16 mouse cellular contexts compared by ENCODE assay signal in genomic region chr8:12513042-12513441, GRCm38 (mm10). TPM values are rescaled to one million over a fixed set of nuclear protein-coding genes. Genes with fewer than 3 reads are reported as not detected.
DNase-seq lines count a peak whose midpoint lies in the region.
"Had no signal": no experiment of that assay in that cellular context is flagged by ENCODE, and none has a peak within 500 bp of the region (broad histone marks: within the 10 kb centered on the region; RNA-seq: fewer than 3 reads in every experiment).

No protein-coding gene starts in this region.

- DNase-seq in kidney, adult 9 months = peak; percentile 15
- DNase-seq in kidney, postnatal 36 days = no peak
- DNase-seq in urinary bladder, postnatal 25 days (ENCODE audit: low spot score) = peak; percentile 22
- no peak for DNase-seq in urinary bladder, postnatal 4 days (ENCODE audit: low spot score in 2 of 2)
- DNase-seq in brain, adult 2 months (ENCODE audit: low read depth, low spot score) = peak; percentile 21
- no peak for DNase-seq in adrenal gland, postnatal 36 days
- DNase-seq in adipocyte (ENCODE audit: low spot score) = no peak
- DNase-seq: adrenal gland, postnatal 14 days; cerebellum, adult 11 months; cerebellum, adult 8-10 months; cerebellum, postnatal 14 days; gastrocnemius, adult 2 months; gastrocnemius, postnatal 36 days; heart, adult 11 months; heart, postnatal 36 days had no signal

RNA-seq across cellular contexts. Expression of gene Spaca7, which starts 59.8 kb away (rescaled TPM):
- not detected for total RNA-seq in adrenal gland, postnatal 36 days (2021)
- total RNA-seq: adrenal gland, postnatal 14 days; ES-E14; gastrocnemius, adult 2 months; gastrocnemius, postnatal 36 days; heart, postnatal 36 days had no signal

Comparison
In these comparisons a context has a peak if more than half of its experiments do, and no peak if none do; other contexts are left out.
1. DNase-seq: peak in kidney, adult 9 months (single experiment), urinary bladder, postnatal 25 days (single experiment) and brain, adult 2 months (single experiment); none in kidney, postnatal 36 days (0 of 2), urinary bladder, postnatal 4 days (0 of 2), adrenal gland, postnatal 36 days (0 of 2) and adipocyte (single experiment).